Mouse (Mus musculus): ENCODE results near the gene Mfsd14a.

- no peak for TF ChIP-seq POLR2A (IDR thresholded peaks at IDR 0.05; ENCODE audit: insufficient read length, low read depth)
- no peak for TF ChIP-seq TCF12 (IDR thresholded peaks at IDR 0.05; ENCODE audit: insufficient read depth, poor library complexity, severe bottlenecking)
- no peak for TF ChIP-seq MAX (IDR thresholded peaks at IDR 0.05; ENCODE audit: low read depth)
- TF ChIP-seq TCF3 (IDR thresholded peaks at IDR 0.05; ENCODE audit: insufficient read length, low read depth): no peak
- TF ChIP-seq CEBPB (IDR thresholded peaks at IDR 0.05; ENCODE audit: insufficient read depth, poor library complexity, severe bottlenecking): no peak
Measured at GRCm38 (mm10) chr3:116695666-116695985, 33.1 kb upstream of the Mfsd14a start.

Measured in myocyte (in vitro differentiated cells).